Mouse (Mus musculus): ENCODE results near the gene Gm44805.
A peak's percentile ranks its signal among the peaks of the same experiment; 100 is the strongest.

Gene Gm44805

GRCm38 (mm10) chr7:19629361-19629734 lies 51.9 kb downstream of the Gm44805 start, which contains the start of gene Relb:
Gene Relb (minus strand): TSS chr7:19629438.
- DNase-seq (ENCODE audit: low spot score in 2 of 2), result peak; percentile 94 to 96

GRCm38 (mm10) chr7:19628536-19629360 lies 52.5 kb downstream of the Gm44805 start:
- peak; percentile 92 to 93 for DNase-seq (ENCODE audit: low spot score in 2 of 2)

GRCm38 (mm10) chr7:19628192-19628535 lies 53.1 kb downstream of the Gm44805 start:
- no peak for DNase-seq (ENCODE audit: low spot score in 2 of 2)

- no peak for DNase-seq (ENCODE audit: low spot score in 2 of 2)
Measured at GRCm38 (mm10) chr7:19627721-19628120, 53.5 kb downstream of the Gm44805 start.

GRCm38 (mm10) chr7:19623433-19623832 lies 57.8 kb downstream of the Gm44805 start:
- DNase-seq (ENCODE audit: low spot score in 2 of 2), result no peak

GRCm38 (mm10) chr7:19622241-19622640 lies 59.0 kb downstream of the Gm44805 start:
- no peak for DNase-seq (ENCODE audit: low spot score in 2 of 2)
